Mouse (Mus musculus) lung, adult 2 months (tissue): ENCODE measurements around the gene Large2. TPM values are rescaled to one million over a fixed set of nuclear protein-coding genes. Genes with fewer than 3 reads are reported as not detected.

ENCODE experiments used
- DNase-seq: peaks from one replicate; pipeline ENCODE4 v3.0.0; 2022
- H3K4me1 ChIP-seq: fragments of 200-500 bp; 2 replicates; pipeline ENCODE4 v1.6.1; 2011; ENCODE audit warnings: low read length; ENCODE audit not compliant: control insufficient read depth, insufficient read depth
- H3K4me3 ChIP-seq: fragments of 200-500 bp; replicated peaks from 2 replicates; pipeline ENCODE3; 2011; ENCODE audit warnings: low read depth, mild to moderate bottlenecking, control low read depth, low read length; ENCODE audit errors: extremely low read depth
- CTCF ChIP-seq: fragments of 200-500 bp; IDR thresholded peaks from 2 replicates; pipeline ENCODE4 v1.5.1; 2011; ENCODE audit warnings: mild to moderate bottlenecking, low read length, control low read depth; ENCODE audit not compliant: insufficient read depth
- POLR2A ChIP-seq: fragments of 200-500 bp; IDR thresholded peaks from 2 replicates; pipeline ENCODE4 v1.6.1; 2011; ENCODE audit warnings: low read depth, mild to moderate bottlenecking, control low read depth, low read length, borderline replicate concordance; ENCODE audit errors: extremely low read depth
- WGBS: fragments of 180-500 bp; shearing (Covaris S2); methylation state at CpG from one replicate; pipeline ENCODE4 v1.1.7; 2018; 5-methylcytosine and 5-hydroxymethylcytosine counted together
- polyA plus RNA-seq: library from polyadenylated mRNA; depleted of rRNA; stranded (reverse); fragments of >200 nt; gene quantifications from 2 replicates; pipeline ENCODE4 v1.2.3, GENCODE M21; 2012; rRNA removed

The Large2 gene
- polyA plus RNA-seq, result 15.9 and 18.5 TPM in 2 replicates

GRCm38 (mm10) chr2:92374514-92374913, at the start of gene Large2, which contains the start of gene Pex16:
Gene Large2, minus strand, starts transcription at chr2:92374869.
Gene Pex16, plus strand, starts transcription at chr2:92374676.
- TF ChIP-seq CTCF, result no peak
- no peak for TF ChIP-seq POLR2A
- 2% methylated on average over 16 of the region's 16 CpGs for WGBS
- no peak for DNase-seq
- peaks cover 12% of the 10 kb centered on the region for H3K4me1 ChIP-seq
- peak within 1 kb of the TSS; percentile 70 for H3K4me3 ChIP-seq

DNA sequence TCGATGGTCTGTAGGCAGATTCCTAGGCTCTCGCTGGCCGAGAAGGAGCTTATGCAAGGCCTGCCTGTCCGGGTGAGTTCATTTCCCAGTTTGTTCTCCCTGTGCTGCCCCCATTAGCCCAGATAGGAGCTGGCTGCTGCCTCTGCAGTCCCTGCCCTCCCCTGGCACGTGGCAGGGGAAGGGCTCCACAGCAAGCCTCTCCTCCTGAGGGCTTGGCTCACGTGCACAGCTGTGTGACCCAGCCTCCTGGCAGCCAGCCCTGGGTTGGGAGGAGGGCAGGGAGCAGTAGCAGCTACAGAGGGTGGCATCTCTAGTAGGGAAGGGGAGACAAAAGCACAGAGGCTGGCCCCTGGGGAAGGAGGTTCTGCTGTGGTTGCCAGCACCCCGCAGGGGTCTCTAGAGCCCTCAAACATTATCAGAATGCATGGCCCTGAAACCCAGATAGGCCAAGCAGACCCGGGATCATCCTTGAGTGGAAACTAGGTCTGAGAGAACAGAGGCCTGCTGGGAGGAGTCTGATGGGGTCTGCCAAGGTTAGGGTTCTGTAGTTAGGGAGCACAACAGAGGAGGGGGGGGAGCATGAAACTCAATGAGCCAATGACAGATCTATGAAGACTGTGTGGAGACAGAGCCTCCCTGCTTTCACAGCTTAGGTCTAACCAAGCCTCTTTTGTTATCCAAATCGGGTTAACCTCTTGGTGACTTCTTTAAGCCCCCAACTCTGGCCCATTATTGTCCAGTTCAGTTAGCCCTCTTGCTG, 49.2 kb upstream of the Large2 start:
- H3K4me3 ChIP-seq, result no peak overlapping the region
- peaks cover 48% of the 10 kb centered on the region for H3K4me1 ChIP-seq
- peak; percentile 28; the same call in 1 of the 2 replicates for TF ChIP-seq POLR2A
- TF ChIP-seq CTCF, result no peak
- WGBS, result 27% methylated on average over 9 of the region's 9 CpGs
- peak; percentile 98 for DNase-seq

DNA sequence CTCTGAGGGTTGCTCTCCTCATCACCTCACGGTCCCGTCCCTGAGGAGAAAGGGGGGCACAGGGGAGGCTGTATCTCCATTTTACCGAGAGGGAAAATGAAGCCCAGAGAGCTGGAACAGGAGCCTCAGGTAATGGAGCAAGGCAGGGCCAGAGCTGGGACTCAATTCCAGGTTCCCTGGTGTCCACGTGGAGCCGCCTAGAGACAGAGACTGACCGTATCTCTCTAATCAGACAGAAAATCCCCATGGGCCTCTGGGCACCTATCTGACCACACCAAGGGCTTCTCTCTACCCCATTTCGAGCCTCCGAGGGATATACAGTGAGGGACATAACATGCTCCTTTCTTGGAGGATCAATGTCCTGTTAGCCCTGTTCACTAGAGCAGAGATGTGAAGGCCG, 48.5 kb upstream of the Large2 start:
- TF ChIP-seq POLR2A (no peak), CTCF (no peak)
- WGBS, result 81% methylated on average over 9 of the region's 9 CpGs
- no peak for DNase-seq
- Histone ChIP-seq H3K4me1 (peaks cover 42% of the 10 kb centered on the region), H3K4me3 (no peak overlapping the region)

GRCm38 (mm10) chr2:92422388-92423135, 47.9 kb upstream of the Large2 start:
- TF ChIP-seq CTCF (no peak), POLR2A (no peak)
- no peak for DNase-seq
- H3K4me1 ChIP-seq, result peaks cover 39% of the 10 kb centered on the region
- no peak overlapping the region for H3K4me3 ChIP-seq
- 41% methylated on average over 10 of the region's 10 CpGs for WGBS

DNA sequence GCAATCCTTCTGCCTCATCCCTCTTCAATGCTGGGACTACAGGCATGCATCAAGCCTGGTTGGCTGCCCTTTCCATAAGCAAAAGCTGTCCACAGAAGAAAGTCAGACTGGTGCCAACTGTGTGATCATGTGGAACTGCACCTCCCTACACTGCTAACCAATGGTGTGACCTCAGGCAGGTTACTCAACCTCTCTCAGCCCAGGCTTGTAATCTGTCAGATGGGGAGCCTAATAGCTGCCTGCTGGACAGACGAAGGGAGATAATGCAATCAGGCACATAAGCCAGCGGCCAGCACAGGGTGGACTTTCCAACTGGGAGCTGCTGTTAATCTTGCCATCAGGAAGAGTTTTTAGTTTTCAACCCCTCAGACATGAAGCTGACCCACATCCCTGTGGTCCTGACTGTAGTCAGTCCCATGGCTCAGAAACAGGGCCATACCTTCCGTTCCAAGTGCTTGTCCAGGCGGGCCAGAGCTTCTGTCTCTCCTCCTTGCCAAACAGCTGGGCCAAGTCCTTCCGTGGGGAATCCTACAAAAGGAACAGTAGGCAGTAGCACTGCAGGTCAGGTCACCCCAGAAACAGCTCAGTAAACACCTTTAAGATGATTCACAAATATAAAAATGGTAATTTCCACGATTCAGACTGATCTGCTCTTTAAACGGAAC, 47.2 kb upstream of the Large2 start:
- no peak for DNase-seq
- no peak overlapping the region for H3K4me3 ChIP-seq
- no peak for TF ChIP-seq CTCF
- no peak for TF ChIP-seq POLR2A
- H3K4me1 ChIP-seq, result peaks cover 33% of the 10 kb centered on the region
- WGBS, result 74% methylated on average over 7 of the region's 7 CpGs

GRCm38 (mm10) chr2:92411705-92412104, 37.0 kb upstream of the Large2 start:
- DNase-seq, result no peak
- H3K4me1 ChIP-seq, result no peaks in the 10 kb centered on the region
- 83% methylated on average over 10 of the region's 10 CpGs for WGBS
- TF ChIP-seq POLR2A (no peak), CTCF (no peak)
- H3K4me3 ChIP-seq, result no peak overlapping the region

DNA sequence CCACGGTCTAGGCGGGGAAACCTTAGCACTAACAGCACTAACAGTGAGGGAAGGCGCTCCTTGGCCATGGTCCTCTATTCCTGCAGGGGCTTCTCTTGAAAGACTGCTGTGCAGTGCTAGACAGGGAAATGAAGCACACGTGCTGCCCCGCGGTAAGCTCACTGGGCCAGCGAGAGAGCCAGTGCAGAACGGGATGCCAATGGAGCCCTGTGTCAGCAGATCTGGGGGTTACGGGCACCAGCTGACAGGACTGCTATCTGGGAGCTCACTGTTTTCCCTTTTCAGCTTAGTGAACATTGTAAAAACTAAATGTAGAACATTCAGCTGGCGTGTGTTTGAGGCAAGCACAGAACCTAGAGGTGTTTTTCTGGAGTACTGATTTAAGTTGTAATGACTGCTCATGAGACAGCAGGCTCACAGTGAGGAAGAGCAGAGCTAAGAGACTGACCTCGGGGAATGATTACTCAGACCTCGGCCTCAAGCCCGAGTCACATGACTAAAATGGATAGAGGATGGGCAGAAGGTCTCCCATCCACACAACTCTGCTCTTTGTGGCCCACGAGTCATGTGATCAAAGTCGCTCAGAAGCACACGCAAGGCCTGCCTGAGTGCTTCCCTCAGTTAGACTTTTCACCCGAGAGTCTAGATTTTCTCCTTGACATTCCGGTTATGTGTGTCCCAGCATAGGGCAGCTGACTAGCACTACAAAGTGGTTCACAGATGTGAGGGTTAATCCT, 33.8 kb upstream of the Large2 start:
- WGBS, result 89% methylated on average over 18 of the region's 18 CpGs
- Histone ChIP-seq H3K4me3 (no peak overlapping the region), H3K4me1 (no peaks in the 10 kb centered on the region)
- TF ChIP-seq POLR2A, result no peak
- no peak for TF ChIP-seq CTCF
- no peak for DNase-seq

- Histone ChIP-seq H3K4me1 (peaks cover 4% of the 10 kb centered on the region; the same call in 1 of the 2 replicates), H3K4me3 (no peak overlapping the region)
- 81% methylated on average over 7 of the region's 7 CpGs for WGBS
- TF ChIP-seq POLR2A (no peak), CTCF (no peak)
- no peak for DNase-seq
These were observed 31.0 kb upstream of the Large2 start for GRCm38 (mm10) chr2:92405687-92406086.

GRCm38 (mm10) chr2:92404737-92405136, 30.1 kb upstream of the Large2 start:
- H3K4me3 ChIP-seq, result no peak overlapping the region
- TF ChIP-seq CTCF (no peak), POLR2A (no peak)
- H3K4me1 ChIP-seq, result peaks cover 5% of the 10 kb centered on the region; the same call in 1 of the 2 replicates
- 80% methylated on average over 6 of the region's 6 CpGs for WGBS
- no peak for DNase-seq
